Mouse (Mus musculus) liver, postnatal 0 days (tissue): ENCODE data around the gene Smg6. TPM values are rescaled to one million over a fixed set of nuclear protein-coding genes. Genes with fewer than 3 reads are reported as not detected.
A peak's percentile ranks its signal among the peaks of the same experiment; 100 is the strongest.

Experiments
- ATAC-seq: fragments of 200-750 bp; cut with Nextera tagmentation; 2 replicates; pipeline ENCODE4 v1.8.0; 2017; ENCODE audit warnings: mild to moderate bottlenecking, moderate library complexity
- DNase-seq: peaks from one replicate; pipeline ENCODE4 v3.0.0-alpha.2; 2016
- H3K27ac ChIP-seq: fragments of 300-500 bp; sonication (generic); 2 replicates; pipeline ENCODE4 v1.5.1; 2014; ENCODE audit warnings: antibody characterized with exemption, moderate library complexity, mild to moderate bottlenecking, low read depth
- H3K27me3 ChIP-seq: fragments of 300-500 bp; sonication (generic); 2 replicates; pipeline ENCODE4 v1.6.1; 2014; ENCODE audit warnings: low read length, control low read depth, mixed read lengths; ENCODE audit not compliant: insufficient read depth
- H3K36me3 ChIP-seq: fragments of 300-500 bp; sonication (generic); replicated peaks from 2 replicates; pipeline ENCODE4 v1.6.1; 2014; ENCODE audit warnings: mild to moderate bottlenecking, control low read depth, low read length, moderate library complexity, mixed read lengths; ENCODE audit not compliant: insufficient read depth
- H3K4me1 ChIP-seq: fragments of 300-500 bp; sonication (generic); 2 replicates; pipeline ENCODE4 v1.6.1; 2014; ENCODE audit warnings: antibody characterized with exemption, mild to moderate bottlenecking, control low read depth; ENCODE audit not compliant: insufficient read depth
- H3K4me2 ChIP-seq: fragments of 300-500 bp; sonication (generic); 2 replicates; pipeline ENCODE4 v1.6.1; 2014; ENCODE audit warnings: low read depth, mild to moderate bottlenecking, low read length, moderate library complexity, mixed read lengths
- H3K4me3 ChIP-seq: fragments of 300-500 bp; sonication (generic); 2 replicates; pipeline ENCODE4 v1.5.1; 2014; ENCODE audit warnings: low read depth, low read length
- H3K9ac ChIP-seq: fragments of 300-500 bp; sonication (generic); replicated peaks from 2 replicates; pipeline ENCODE4 v1.6.1; 2014; ENCODE audit warnings: mild to moderate bottlenecking, moderate library complexity
- H3K9me3 ChIP-seq: fragments of 300-500 bp; sonication (generic); 2 replicates; pipeline ENCODE4 v1.6.1; 2016; ENCODE audit warnings: mild to moderate bottlenecking, control low read depth, low read length, mixed read lengths
- CTCF ChIP-seq: sonication (generic); IDR thresholded peaks from 2 replicates; pipeline ENCODE4 v1.5.1; 2016; ENCODE audit warnings: antibody characterized with exemption, low read depth
- EP300 ChIP-seq: IDR thresholded peaks from 2 replicates; pipeline ENCODE4 v1.6.1; 2016; ENCODE audit warnings: antibody characterized with exemption, low read depth, mild to moderate bottlenecking
- WGBS: fragments of 180-500 bp; shearing (Covaris S2); extraction: QIAGEN DNeasy Blood & Tissue Kit; methylation state at CpG from one replicate; pipeline ENCODE4 v1.1.7; 2014; ENCODE audit not compliant: insufficient replicate concordance; 5-methylcytosine and 5-hydroxymethylcytosine counted together
- polyA plus RNA-seq: library from polyadenylated mRNA; unstranded; fragments of >200 nt; fragmentation: Nextera tagmentation; extraction: Ambion mirVana; gene quantifications from 2 replicates; pipeline ENCODE4 v1.2.1, GENCODE M21; 2015

Smg6 gene
- polyA plus RNA-seq, 1 experiment from 2014 or later = 4.7 TPM

DNA sequence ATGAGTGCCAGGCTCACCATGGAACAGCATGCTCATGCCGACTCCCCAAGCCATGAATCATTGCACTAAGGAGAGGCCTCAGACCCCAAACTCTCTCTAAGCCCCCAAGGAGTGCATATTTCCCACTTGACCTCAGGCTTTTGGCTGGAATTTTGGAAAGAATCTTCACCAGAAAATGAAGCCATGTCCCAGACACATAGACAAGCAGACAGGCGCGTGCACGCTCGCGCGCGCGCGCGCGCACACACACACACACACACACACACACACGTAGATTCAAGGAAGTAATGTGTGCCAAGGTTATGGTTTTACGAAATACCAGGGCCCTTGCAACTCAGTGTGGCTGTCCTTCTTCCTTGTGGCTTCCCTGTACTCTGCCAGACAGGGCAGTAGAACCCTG, 232.8 kb downstream of the Smg6 start:
- no peak overlapping the region for H3K9ac ChIP-seq
- H3K36me3 ChIP-seq = peaks cover 20% of the 10 kb centered on the region
- DNase-seq (peak; percentile 36), ATAC-seq (peak; percentile 25; the same call in 1 of the 2 replicates)
- 79% methylated on average over 14 of the region's 14 CpGs for WGBS
- H3K27me3 ChIP-seq = no peaks in the 10 kb centered on the region
- no peaks in the 10 kb centered on the region for H3K9me3 ChIP-seq
- H3K4me2 ChIP-seq = no peak overlapping the region
- peaks cover 17% of the 10 kb centered on the region for H3K4me1 ChIP-seq
- TF ChIP-seq EP300 (no peak), CTCF (no peak)
- H3K27ac ChIP-seq = no peak overlapping the region
- H3K4me3 ChIP-seq = no peak overlapping the region

DNA sequence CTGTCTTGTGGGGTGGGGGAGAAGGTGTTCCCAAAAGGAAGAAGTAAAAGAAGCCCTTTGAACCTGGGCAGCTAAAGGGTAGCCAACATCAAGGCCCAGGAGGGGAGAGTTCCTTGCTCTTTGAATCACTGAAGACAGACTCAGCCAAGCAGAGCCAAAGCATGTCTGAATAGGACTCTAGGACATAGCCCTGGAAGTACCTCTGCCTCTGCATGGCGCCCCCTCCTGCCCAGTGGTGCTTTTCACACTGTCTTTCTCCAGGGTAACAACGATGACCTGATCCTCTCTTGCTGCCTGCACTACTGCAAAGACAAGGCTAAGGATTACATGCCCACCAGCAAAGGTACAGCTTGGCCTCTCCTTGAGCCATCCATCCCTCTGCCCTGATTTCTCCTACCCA, 233.9 kb downstream of the Smg6 start:
- TF ChIP-seq CTCF = peak; percentile 68
- no peak for TF ChIP-seq EP300
- DNase-seq (peak; percentile 57), ATAC-seq (no peak)
- no peak overlapping the region for H3K9ac ChIP-seq
- 53% methylated on average over 2 of the region's 2 CpGs for WGBS
- H3K27me3 ChIP-seq = peaks cover 4% of the 10 kb centered on the region
- peaks cover 18% of the 10 kb centered on the region for H3K4me1 ChIP-seq
- no peak overlapping the region for H3K4me3 ChIP-seq
- H3K27ac ChIP-seq = no peak overlapping the region
- H3K4me2 ChIP-seq = no peak overlapping the region
- peaks cover 21% of the 10 kb centered on the region for H3K36me3 ChIP-seq
- no peaks in the 10 kb centered on the region for H3K9me3 ChIP-seq

DNA sequence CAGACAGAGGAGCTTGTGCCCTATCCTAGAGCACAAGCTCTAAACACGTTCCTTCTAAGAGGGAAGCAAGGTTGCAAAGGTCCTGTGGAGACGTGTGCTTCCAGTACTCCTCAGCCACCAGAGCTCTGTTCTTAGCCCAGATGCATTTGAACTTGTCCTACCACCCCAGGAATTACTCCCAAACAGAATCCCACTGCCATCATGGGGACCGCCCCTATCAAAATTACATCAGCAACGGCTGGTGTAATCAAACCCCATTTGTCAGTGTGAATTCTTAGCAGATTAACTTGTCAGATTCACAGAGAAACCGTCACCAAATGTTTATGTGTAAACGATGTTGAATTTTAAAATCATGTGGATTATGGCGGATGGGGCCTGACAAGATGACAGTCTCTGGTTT, 235.3 kb downstream of the Smg6 start:
- WGBS = 79% methylated on average over 7 of the region's 7 CpGs
- TF ChIP-seq CTCF (no peak), EP300 (no peak)
- H3K9ac ChIP-seq = no peak overlapping the region
- H3K27me3 ChIP-seq = peaks cover 18% of the 10 kb centered on the region
- ATAC-seq (no peak), DNase-seq (no peak)
- H3K4me2 ChIP-seq = no peak overlapping the region
- H3K9me3 ChIP-seq = no peaks in the 10 kb centered on the region
- H3K4me1 ChIP-seq = peaks cover 28% of the 10 kb centered on the region
- peaks cover 21% of the 10 kb centered on the region for H3K36me3 ChIP-seq
- H3K4me3 ChIP-seq = no peak overlapping the region
- H3K27ac ChIP-seq = no peak overlapping the region

GRCm38 (mm10) chr11:75161417-75162008, 235.9 kb downstream of the Smg6 start:
- Histone ChIP-seq H3K9ac (no peak overlapping the region), H3K4me1 (peaks cover 30% of the 10 kb centered on the region), H3K36me3 (peaks cover 21% of the 10 kb centered on the region), H3K9me3 (no peaks in the 10 kb centered on the region), H3K4me3 (no peak overlapping the region), H3K27me3 (peaks cover 23% of the 10 kb centered on the region), H3K4me2 (no peak overlapping the region), H3K27ac (no peak overlapping the region)
- no peak for ATAC-seq
- 64% methylated on average over 4 of the region's 4 CpGs for WGBS
- TF ChIP-seq CTCF (no peak), EP300 (no peak)
- no peak for DNase-seq

DNA sequence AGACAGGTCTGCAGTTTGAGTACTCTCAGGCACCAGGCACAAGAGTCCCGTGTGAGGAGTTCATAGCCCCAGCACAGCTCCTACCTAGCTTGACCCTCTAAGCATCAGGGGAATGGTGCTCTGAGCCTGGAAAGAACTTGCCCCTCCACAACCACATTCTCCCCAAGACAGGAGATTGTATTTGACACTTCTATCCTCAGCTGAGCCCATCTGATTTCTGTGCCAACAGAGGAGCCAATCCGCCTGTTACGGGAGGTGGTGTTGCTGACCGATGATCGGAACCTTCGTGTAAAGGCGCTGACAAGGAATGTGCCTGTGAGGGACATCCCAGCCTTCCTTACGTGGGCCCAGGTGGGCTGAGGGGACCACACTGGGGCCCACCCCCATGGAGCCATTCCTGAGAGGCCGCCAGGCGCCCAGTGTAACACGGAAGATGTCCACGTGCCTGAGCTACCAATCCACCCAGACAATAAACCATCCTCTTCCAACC, 237.0 kb downstream of the Smg6 start:
- Histone ChIP-seq H3K9ac (no peak overlapping the region), H3K27me3 (peaks cover 34% of the 10 kb centered on the region), H3K36me3 (peaks cover 21% of the 10 kb centered on the region), H3K27ac (no peak overlapping the region), H3K4me2 (no peak overlapping the region), H3K4me1 (peaks cover 36% of the 10 kb centered on the region), H3K9me3 (no peaks in the 10 kb centered on the region), H3K4me3 (no peak overlapping the region)
- ATAC-seq (no peak), DNase-seq (peak; percentile 13)
- 93% methylated on average over 12 of the region's 12 CpGs for WGBS
- TF ChIP-seq EP300 (no peak), CTCF (no peak)

DNA sequence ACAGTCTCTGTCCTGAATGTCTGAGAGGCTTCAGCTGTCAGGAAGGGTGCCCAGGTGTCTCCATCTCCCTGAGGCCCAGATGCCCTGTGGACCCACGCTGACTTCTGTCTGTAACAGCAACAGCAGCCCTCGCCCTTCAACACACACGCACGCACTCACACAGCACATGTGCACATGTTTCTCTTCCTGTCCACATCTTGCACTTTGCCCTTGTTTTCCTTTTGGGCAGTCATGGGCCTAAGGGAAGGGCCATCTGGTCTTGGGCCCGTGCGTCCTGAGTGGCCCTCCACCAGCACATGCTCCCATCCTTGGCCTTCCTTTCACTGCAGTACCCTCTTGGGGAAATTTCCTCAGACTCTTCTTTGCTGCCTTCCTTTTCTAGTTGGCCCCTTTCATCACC, 237.8 kb downstream of the Smg6 start:
- Histone ChIP-seq H3K4me2 (no peak overlapping the region), H3K4me1 (peaks cover 39% of the 10 kb centered on the region), H3K9ac (no peak overlapping the region), H3K27ac (peak overlapping the region; percentile 30; the same call in 1 of the 2 replicates), H3K36me3 (peaks cover 21% of the 10 kb centered on the region), H3K27me3 (peaks cover 42% of the 10 kb centered on the region), H3K9me3 (no peaks in the 10 kb centered on the region), H3K4me3 (no peak overlapping the region)
- peak; percentile 9; the same call in 1 of the 2 replicates for ATAC-seq
- WGBS = 55% methylated on average over 6 of the region's 6 CpGs
- no peak for TF ChIP-seq EP300
- TF ChIP-seq CTCF = no peak
- peak; percentile 19 for DNase-seq
